Mouse (Mus musculus): ENCODE data around the gene Phgdh.

The Phgdh gene

GRCm38 (mm10) chr3:98291044-98291443 is 48.7 kb downstream of the Phgdh start:
- no peak for DNase-seq (ENCODE audit: low spot score)

- DNase-seq (ENCODE audit: low spot score): no peak
Measured at GRCm38 (mm10) chr3:98283205-98283604, 56.6 kb downstream of the Phgdh start.

GRCm38 (mm10) chr3:98282422-98282821 is 57.4 kb downstream of the Phgdh start:
- DNase-seq (ENCODE audit: low spot score): no peak

- DNase-seq (ENCODE audit: low spot score): peak; percentile 45
Measured at GRCm38 (mm10) chr3:98280933-98281678, 58.7 kb downstream of the Phgdh start.

GRCm38 (mm10) chr3:98280204-98280932 is 59.4 kb downstream of the Phgdh start, which contains the start of gene Hmgcs2:
Hmgcs2 (plus strand) TSS chr3:98280435.
- peak; percentile 70 for DNase-seq (ENCODE audit: low spot score)

GRCm38 (mm10) chr3:98279682-98280081 is 60.1 kb downstream of the Phgdh start:
- no peak for DNase-seq (ENCODE audit: low spot score)

GRCm38 (mm10) chr3:98273623-98274398 is 66.0 kb downstream of the Phgdh start:
- DNase-seq (ENCODE audit: low spot score): no peak

- DNase-seq (ENCODE audit: low spot score): peak; percentile 85
Measured at GRCm38 (mm10) chr3:98267249-98267651, 72.5 kb downstream of the Phgdh start.
